Mouse (Mus musculus) CD4-positive helper T cell, adult 2 months (primary cell): ENCODE measurements around the gene Gdf9.

ENCODE experiments used
- DNase-seq: peaks from one replicate; pipeline ENCODE4 v3.0.0-alpha.2; 2012; ENCODE audit warnings: low read depth, missing footprints, low spot score

Gene Gdf9

GRCm38 (mm10) chr11:53478383-53479170, 47.8 kb downstream of the Gdf9 start:
- DNase-seq = no peak

DNA sequence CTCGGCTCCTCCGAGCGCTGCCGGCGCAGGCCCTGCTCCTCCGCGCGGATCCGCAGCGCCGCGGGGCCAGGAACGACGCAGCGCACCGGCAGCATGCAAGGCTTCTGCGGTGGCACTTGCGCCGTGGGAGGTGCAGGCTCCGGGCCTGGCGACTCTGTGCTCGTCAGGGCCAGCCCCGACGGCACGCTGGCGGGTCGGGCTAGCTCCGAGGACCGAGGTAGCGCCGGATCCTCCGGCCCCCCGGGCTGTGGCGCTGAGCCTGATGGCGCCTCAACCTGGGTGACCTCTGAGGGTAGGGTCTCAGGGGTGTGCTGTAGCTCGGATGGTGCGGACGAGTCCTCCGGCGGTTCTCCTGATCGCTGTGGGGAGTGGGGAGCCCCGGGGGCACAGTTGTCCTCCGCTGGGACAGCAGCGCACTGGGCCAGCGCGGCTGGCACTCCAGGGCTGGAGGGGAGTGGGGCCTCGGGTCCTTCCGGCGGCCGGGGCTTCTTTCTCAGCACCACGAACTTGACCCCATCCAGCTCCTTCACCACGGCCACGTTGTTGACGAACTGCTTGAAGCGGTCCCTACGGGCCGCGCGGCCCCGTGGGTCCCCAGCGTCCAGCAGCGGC, 48.5 kb downstream of the Gdf9 start:
- DNase-seq = peak; percentile 9

- DNase-seq = peak; percentile 17
These were observed 49.0 kb downstream of the Gdf9 start, which contains the start of the genes Gm9945 and Sowaha for GRCm38 (mm10) chr11:53479783-53480301. Gene Gm9945, plus strand, starts transcription at chr11:53480166. Gene Sowaha, minus strand, starts transcription at chr11:53480274.

- DNase-seq = no peak
These were observed 50.4 kb downstream of the Gdf9 start for GRCm38 (mm10) chr11:53481088-53481730.

DNA sequence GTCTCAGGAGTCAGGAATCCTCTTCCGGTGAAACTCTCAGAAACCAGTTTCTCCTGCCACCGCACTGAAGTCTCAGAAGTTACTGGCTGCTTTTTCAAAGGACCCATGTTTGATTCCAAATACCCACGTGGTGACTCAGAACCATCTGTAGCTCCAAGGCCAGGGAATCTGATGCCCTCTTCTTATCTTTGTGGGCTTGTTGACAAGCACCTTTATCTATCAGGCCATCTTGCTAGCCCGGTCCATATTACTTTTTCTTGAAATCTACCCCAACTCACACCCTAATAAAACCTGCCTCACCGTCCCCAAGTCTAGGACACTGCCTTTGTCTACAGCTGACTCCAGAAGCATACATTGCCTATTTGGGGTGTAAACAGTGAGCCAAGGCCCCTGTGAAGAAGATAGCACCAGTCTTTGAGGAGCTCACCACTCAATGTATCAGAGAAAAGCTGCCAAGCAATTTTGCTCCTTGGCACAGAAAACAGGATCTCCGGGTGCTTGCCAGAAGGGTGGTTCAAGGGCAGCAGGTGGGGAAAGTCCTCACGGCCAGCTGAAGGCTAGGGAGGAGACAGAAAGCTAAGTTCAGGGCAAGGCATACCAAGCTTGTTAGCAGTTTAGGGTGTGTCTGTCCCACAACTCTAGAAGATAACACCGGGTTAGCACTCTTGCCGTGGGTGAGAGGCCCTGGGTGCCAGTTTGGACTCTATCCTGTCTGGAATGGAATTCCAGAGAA, 52.5 kb downstream of the Gdf9 start:
- no peak for DNase-seq

DNA sequence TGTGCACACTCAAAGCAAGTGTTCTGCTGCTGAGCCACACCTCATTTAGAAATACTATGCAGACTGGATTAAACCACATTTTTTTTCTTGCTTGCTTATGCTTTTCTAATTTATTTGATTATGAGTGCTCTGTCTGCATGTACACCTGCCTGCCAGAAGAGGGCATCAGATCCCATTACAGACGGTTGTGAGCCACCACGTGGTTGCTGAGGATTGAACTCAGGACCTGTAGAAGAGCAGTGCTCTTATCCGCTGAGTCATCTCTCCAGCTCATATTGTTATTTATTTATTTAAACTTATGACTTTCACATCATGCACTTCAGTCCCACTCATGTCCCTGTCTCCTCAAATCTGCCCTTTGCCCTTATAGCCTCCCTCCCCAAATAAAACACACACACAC, 54.9 kb downstream of the Gdf9 start:
- DNase-seq = no peak

GRCm38 (mm10) chr11:53486351-53486750, 55.5 kb downstream of the Gdf9 start:
- DNase-seq = no peak

DNA sequence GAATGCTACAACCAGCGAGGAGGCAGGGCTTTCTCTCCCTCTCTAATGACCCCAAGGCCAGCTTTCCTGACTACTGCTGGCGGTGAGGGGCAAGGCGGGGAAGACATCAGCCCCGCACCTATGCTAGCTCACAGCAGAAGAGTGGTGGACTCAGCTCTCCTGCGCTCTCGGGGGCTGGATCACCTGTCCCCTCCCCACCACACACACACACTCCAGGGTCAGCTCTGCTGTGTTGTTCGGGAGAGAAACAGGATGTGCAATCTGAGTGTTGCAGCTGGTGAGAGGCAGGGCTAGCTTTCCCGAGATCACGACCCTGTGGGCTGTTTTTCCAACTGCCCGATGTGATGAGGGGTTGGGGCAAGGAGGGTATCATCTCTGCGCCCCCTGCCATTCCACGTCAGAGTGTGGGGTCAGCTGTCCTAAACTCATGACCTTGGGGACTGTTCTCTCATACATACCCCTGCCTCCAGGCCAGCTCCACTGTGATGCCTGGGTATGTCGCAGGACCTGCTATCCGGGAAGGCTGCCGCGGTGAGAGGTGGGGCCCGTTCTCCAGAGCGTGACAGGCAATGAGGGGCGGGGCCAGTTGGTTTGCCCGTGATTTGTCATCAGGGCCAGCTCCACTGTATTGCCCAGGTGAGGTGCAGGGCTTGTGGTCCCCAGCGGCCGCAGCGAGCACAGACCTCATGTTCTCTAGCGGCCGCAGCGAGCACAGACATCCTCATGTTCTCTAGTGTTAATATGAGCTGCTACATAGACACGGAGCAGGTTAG, 56.2 kb downstream of the Gdf9 start:
- DNase-seq = peak; percentile 16
